Mouse (Mus musculus): Measurements from ENCODE around the gene Maml1. TPM values are rescaled to one million over a fixed set of nuclear protein-coding genes. Genes with fewer than 3 reads are reported as not detected.

The Maml1 gene
- polyA plus RNA-seq, 1 experiment from 2014 or later: 7.7 TPM

- Histone ChIP-seq H3K4me3 (0 out of 2 replicates have a peak overlapping the region, but pooled peaks have one; percentile 41), H3K4me1 (peaks cover 53% of the 10 kb centered on the region), H3K27ac (no peak overlapping the region), H3K27me3 (ENCODE audit: low read depth, poor library complexity, severe bottlenecking) (peaks cover 20% of the 10 kb centered on the region), H3K36me3 (peaks cover 45% of the 10 kb centered on the region), H3K9me3 (replicated peaks) (no peaks in the 10 kb centered on the region)
- DNase-seq (ENCODE audit: low spot score): peak; percentile 69
- 21% methylated on average over 8 of the region's 8 CpGs for WGBS
These were observed 60.7 kb downstream of the Maml1 start for GRCm38 (mm10) chr11:50231411-50231810.

- Histone ChIP-seq H3K4me1 (peaks cover 55% of the 10 kb centered on the region), H3K9me3 (replicated peaks) (no peaks in the 10 kb centered on the region), H3K36me3 (peaks cover 45% of the 10 kb centered on the region), H3K4me3 (peak overlapping the region; percentile 41), H3K27me3 (ENCODE audit: low read depth, poor library complexity, severe bottlenecking) (peaks cover 14% of the 10 kb centered on the region), H3K27ac (no peak overlapping the region)
- no peak for DNase-seq (ENCODE audit: low spot score)
- WGBS: 24% methylated on average over 45 of the region's 45 CpGs
These were observed 61.4 kb downstream of the Maml1 start for GRCm38 (mm10) chr11:50230481-50231304.

- 39% methylated on average over 7 of the region's 7 CpGs for WGBS
- Histone ChIP-seq H3K4me3 (peak overlapping the region; percentile 18), H3K36me3 (peaks cover 36% of the 10 kb centered on the region), H3K9me3 (replicated peaks) (no peaks in the 10 kb centered on the region), H3K4me1 (peaks cover 67% of the 10 kb centered on the region), H3K27me3 (ENCODE audit: low read depth, poor library complexity, severe bottlenecking) (peaks cover 11% of the 10 kb centered on the region), H3K27ac (peak overlapping the region; percentile 80)
- DNase-seq (ENCODE audit: low spot score): no peak
These were observed 62.7 kb downstream of the Maml1 start for GRCm38 (mm10) chr11:50229252-50229910.

- no peak for DNase-seq (ENCODE audit: low spot score)
- Histone ChIP-seq H3K4me1 (peaks cover 74% of the 10 kb centered on the region), H3K9me3 (replicated peaks) (no peaks in the 10 kb centered on the region), H3K27ac (peak overlapping the region; percentile 80), H3K4me3 (peak overlapping the region; percentile 18), H3K27me3 (ENCODE audit: low read depth, poor library complexity, severe bottlenecking) (peaks cover 11% of the 10 kb centered on the region), H3K36me3 (peaks cover 30% of the 10 kb centered on the region)
- 15% methylated on average over 3 of the region's 3 CpGs for WGBS
These were observed 63.3 kb downstream of the Maml1 start for GRCm38 (mm10) chr11:50228772-50229171.

- Histone ChIP-seq H3K36me3 (peaks cover 20% of the 10 kb centered on the region), H3K4me1 (peaks cover 79% of the 10 kb centered on the region), H3K27ac (no peak overlapping the region), H3K4me3 (no peak overlapping the region), H3K9me3 (replicated peaks) (no peaks in the 10 kb centered on the region), H3K27me3 (ENCODE audit: low read depth, poor library complexity, severe bottlenecking) (peaks cover 11% of the 10 kb centered on the region)
- no peak for DNase-seq (ENCODE audit: low spot score)
- WGBS: 93% methylated on average over 4 of the region's 4 CpGs
These were observed 64.4 kb downstream of the Maml1 start for GRCm38 (mm10) chr11:50227736-50228135.

GRCm38 (mm10) chr11:50227226-50227625 is 64.9 kb downstream of the Maml1 start:
- no peak overlapping the region for H3K27ac ChIP-seq
- 76% methylated on average over 3 of the region's 3 CpGs for WGBS
- H3K27me3 ChIP-seq (ENCODE audit: low read depth, poor library complexity, severe bottlenecking): peaks cover 11% of the 10 kb centered on the region
- peaks cover 80% of the 10 kb centered on the region for H3K4me1 ChIP-seq
- no peak overlapping the region for H3K4me3 ChIP-seq
- peaks cover 15% of the 10 kb centered on the region for H3K36me3 ChIP-seq
- H3K9me3 ChIP-seq (replicated peaks): no peaks in the 10 kb centered on the region
- DNase-seq (ENCODE audit: low spot score): no peak

GRCm38 (mm10) chr11:50226406-50226805 is 65.7 kb downstream of the Maml1 start:
- peak overlapping the region; percentile 96 for H3K27ac ChIP-seq
- H3K9me3 ChIP-seq (replicated peaks): no peaks in the 10 kb centered on the region
- DNase-seq (ENCODE audit: low spot score): no peak
- H3K36me3 ChIP-seq: peaks cover 6% of the 10 kb centered on the region
- 32% methylated on average over 2 of the region's 2 CpGs for WGBS
- peaks cover 80% of the 10 kb centered on the region for H3K4me1 ChIP-seq
- peak overlapping the region; percentile 91 for H3K4me3 ChIP-seq
- peaks cover 11% of the 10 kb centered on the region for H3K27me3 ChIP-seq (ENCODE audit: low read depth, poor library complexity, severe bottlenecking)

- peak overlapping the region; percentile 91 for H3K4me3 ChIP-seq
- DNase-seq (ENCODE audit: low spot score): peak; percentile 74
- H3K27me3 ChIP-seq (ENCODE audit: low read depth, poor library complexity, severe bottlenecking): peaks cover 8% of the 10 kb centered on the region
- H3K27ac ChIP-seq: peak overlapping the region; percentile 96
- H3K9me3 ChIP-seq (replicated peaks): no peaks in the 10 kb centered on the region
- WGBS: 3% methylated on average over 30 of the region's 34 CpGs
- peaks cover 3% of the 10 kb centered on the region; the same call in 1 of the 2 replicates for H3K36me3 ChIP-seq
- H3K4me1 ChIP-seq: peaks cover 76% of the 10 kb centered on the region
These were observed 66.3 kb downstream of the Maml1 start for GRCm38 (mm10) chr11:50225611-50226378.

- Histone ChIP-seq H3K9me3 (replicated peaks) (no peaks in the 10 kb centered on the region), H3K27ac (peak overlapping the region; percentile 96), H3K27me3 (ENCODE audit: low read depth, poor library complexity, severe bottlenecking) (no peaks in the 10 kb centered on the region), H3K4me3 (peak overlapping the region; percentile 91), H3K36me3 (no peaks in the 10 kb centered on the region), H3K4me1 (peaks cover 67% of the 10 kb centered on the region)
- DNase-seq (ENCODE audit: low spot score): peak; percentile 89
- WGBS: under 1% methylated on average over 68 of the region's 70 CpGs
These were observed 67.2 kb downstream of the Maml1 start for GRCm38 (mm10) chr11:50224671-50225530.

- Histone ChIP-seq H3K9me3 (replicated peaks) (no peaks in the 10 kb centered on the region), H3K27ac (peak overlapping the region; percentile 96), H3K4me1 (peaks cover 58% of the 10 kb centered on the region), H3K27me3 (ENCODE audit: low read depth, poor library complexity, severe bottlenecking) (no peaks in the 10 kb centered on the region), H3K4me3 (peak overlapping the region; percentile 91), H3K36me3 (no peaks in the 10 kb centered on the region)
- DNase-seq (ENCODE audit: low spot score): no peak
- WGBS: 10% methylated on average over 17 of the region's 17 CpGs
These were observed 68.1 kb downstream of the Maml1 start for GRCm38 (mm10) chr11:50223783-50224662.

GRCm38 (mm10) chr11:50222559-50223276 is 69.4 kb downstream of the Maml1 start:
- H3K4me1 ChIP-seq: peaks cover 50% of the 10 kb centered on the region
- 59% methylated on average over 7 of the region's 7 CpGs for WGBS
- H3K27ac ChIP-seq: no peak overlapping the region
- H3K27me3 ChIP-seq (ENCODE audit: low read depth, poor library complexity, severe bottlenecking): no peaks in the 10 kb centered on the region
- no peak overlapping the region for H3K4me3 ChIP-seq
- no peaks in the 10 kb centered on the region for H3K36me3 ChIP-seq
- DNase-seq (ENCODE audit: low spot score): no peak
- H3K9me3 ChIP-seq (replicated peaks): no peaks in the 10 kb centered on the region

All from limb, embryonic 10.5 days (tissue).